Mouse (Mus musculus) intestine, embryonic 16.5 days (tissue): ENCODE measurements around the gene Nfasc. TPM values are rescaled to one million over a fixed set of nuclear protein-coding genes. Genes with fewer than 3 reads are reported as not detected.

Experiments used
- ATAC-seq: fragments of 200-750 bp; cut with Nextera tagmentation; 2 replicates; pipeline ENCODE4 v1.8.0; 2017; ENCODE audit warnings: moderate TSS enrichment, moderate library complexity
- H3K27ac ChIP-seq: fragments of 300-500 bp; sonication (generic); 2 replicates; pipeline ENCODE4 v1.5.1; 2014; ENCODE audit warnings: mild to moderate bottlenecking, low read length
- H3K27me3 ChIP-seq: fragments of 300-500 bp; sonication (generic); replicated peaks from 2 replicates; pipeline ENCODE4 v1.6.1; 2014; ENCODE audit warnings: low read length, control low read depth, mixed read lengths; ENCODE audit not compliant: control insufficient read depth, insufficient read depth
- H3K36me3 ChIP-seq: fragments of 300-500 bp; sonication (generic); 2 replicates; pipeline ENCODE4 v1.6.1; 2014; ENCODE audit warnings: low read length, control low read depth; ENCODE audit not compliant: control insufficient read depth, insufficient read depth
- H3K4me1 ChIP-seq: fragments of 300-500 bp; sonication (generic); 2 replicates; pipeline ENCODE4 v1.6.1; 2014; ENCODE audit warnings: low read length, control low read depth, mixed read lengths; ENCODE audit not compliant: control insufficient read depth, insufficient read depth
- H3K4me2 ChIP-seq: fragments of 300-500 bp; sonication (generic); 2 replicates; pipeline ENCODE4 v1.6.1; 2014; ENCODE audit warnings: low read depth, low read length, control low read depth
- H3K4me3 ChIP-seq: fragments of 300-500 bp; sonication (generic); 2 replicates; pipeline ENCODE4 v1.5.1; 2014; ENCODE audit warnings: mild to moderate bottlenecking, low read length
- H3K9ac ChIP-seq: fragments of 300-500 bp; sonication (generic); 2 replicates; pipeline ENCODE4 v1.6.1; 2014; ENCODE audit warnings: low read depth, low read length
- H3K9me3 ChIP-seq: fragments of 300-500 bp; sonication (generic); 2 replicates; pipeline ENCODE4 v1.6.1; 2016; ENCODE audit warnings: low read length, control low read depth; ENCODE audit not compliant: control insufficient read depth
- WGBS: fragments of 180-500 bp; shearing (Covaris S2); extraction: QIAGEN DNeasy Blood & Tissue Kit; methylation state at CpG from one replicate; pipeline ENCODE4 v1.1.7; 2014; 5-methylcytosine and 5-hydroxymethylcytosine counted together
- polyA plus RNA-seq: library from polyadenylated mRNA; unstranded; fragments of >200 nt; fragmentation: Nextera tagmentation; extraction: Ambion mirVana; gene quantifications from 2 replicates; pipeline ENCODE4 v1.2.1, GENCODE M21; 2015

Nfasc gene
- polyA plus RNA-seq, 1 experiment from 2014 or later: 2.0 TPM

GRCm38 (mm10) chr1:132707301-132707700 lies 34.3 kb downstream of the Nfasc start:
- no peak overlapping the region for H3K4me3 ChIP-seq
- no peaks in the 10 kb centered on the region for H3K27me3 ChIP-seq
- no peak overlapping the region for H3K27ac ChIP-seq
- H3K4me2 ChIP-seq: no peak overlapping the region
- no peaks in the 10 kb centered on the region for H3K36me3 ChIP-seq
- no peaks in the 10 kb centered on the region for H3K4me1 ChIP-seq
- 50% methylated on average over 8 of the region's 8 CpGs for WGBS
- no peaks in the 10 kb centered on the region for H3K9me3 ChIP-seq
- H3K9ac ChIP-seq: no peak overlapping the region
- ATAC-seq: no peak

- Histone ChIP-seq H3K4me3 (no peak overlapping the region), H3K9me3 (no peaks in the 10 kb centered on the region), H3K27me3 (no peaks in the 10 kb centered on the region), H3K4me1 (no peaks in the 10 kb centered on the region), H3K27ac (no peak overlapping the region), H3K9ac (no peak overlapping the region), H3K36me3 (no peaks in the 10 kb centered on the region), H3K4me2 (no peak overlapping the region)
- ATAC-seq: no peak
- 19% methylated on average over 5 of the region's 5 CpGs for WGBS
Measured at GRCm38 (mm10) chr1:132703467-132703866, 38.1 kb downstream of the Nfasc start.

DNA sequence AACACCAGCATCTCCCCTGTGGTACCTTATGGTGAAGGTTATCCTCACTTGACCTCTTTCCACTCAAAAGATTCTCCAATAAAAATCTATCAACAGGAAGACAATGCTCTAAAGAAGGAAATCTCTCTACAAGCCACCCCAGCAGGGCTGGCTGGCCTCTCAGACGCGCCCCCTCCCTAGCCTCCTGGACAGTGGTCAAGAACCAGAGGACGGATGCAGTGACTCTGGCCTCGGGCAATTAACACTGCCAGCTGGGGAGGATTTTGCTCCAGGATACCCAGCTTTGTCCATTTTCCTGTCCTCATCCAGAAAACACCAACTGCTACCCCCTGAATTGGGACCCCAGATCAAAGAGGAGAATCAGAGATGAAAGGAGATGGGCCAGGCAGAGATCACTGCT lies 44.7 kb downstream of the Nfasc start:
- Histone ChIP-seq H3K36me3 (no peaks in the 10 kb centered on the region), H3K4me2 (no peak overlapping the region), H3K4me3 (no peak overlapping the region), H3K27ac (no peak overlapping the region), H3K9ac (no peak overlapping the region), H3K4me1 (no peaks in the 10 kb centered on the region), H3K27me3 (no peaks in the 10 kb centered on the region), H3K9me3 (no peaks in the 10 kb centered on the region)
- ATAC-seq: no peak
- WGBS: 63% methylated on average over 4 of the region's 4 CpGs

DNA sequence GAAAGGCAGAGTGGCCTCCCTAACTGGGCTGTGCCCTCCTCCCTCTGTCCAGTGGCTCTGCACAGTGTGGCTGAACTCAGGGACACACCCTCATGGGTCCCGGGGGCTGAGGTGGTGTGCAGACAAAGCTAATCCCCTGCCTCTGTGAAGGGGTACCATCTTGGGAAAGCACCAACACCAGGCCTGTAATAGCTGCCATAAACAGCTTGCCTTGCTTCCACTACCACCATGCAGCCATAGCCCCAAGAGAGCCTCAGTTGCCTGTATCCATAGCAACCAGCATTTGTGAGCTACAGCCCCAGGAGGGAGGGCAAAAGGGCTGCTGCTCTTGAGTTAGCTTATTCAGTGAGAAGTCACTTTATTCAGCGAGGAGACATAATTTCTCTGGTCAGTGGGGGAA lies 45.4 kb downstream of the Nfasc start:
- no peak for ATAC-seq
- WGBS: 25% methylated on average over 2 of the region's 2 CpGs
- Histone ChIP-seq H3K9me3 (no peaks in the 10 kb centered on the region), H3K4me1 (no peaks in the 10 kb centered on the region), H3K9ac (no peak overlapping the region), H3K27me3 (no peaks in the 10 kb centered on the region), H3K4me3 (no peak overlapping the region), H3K4me2 (no peak overlapping the region), H3K36me3 (no peaks in the 10 kb centered on the region), H3K27ac (no peak overlapping the region)

DNA sequence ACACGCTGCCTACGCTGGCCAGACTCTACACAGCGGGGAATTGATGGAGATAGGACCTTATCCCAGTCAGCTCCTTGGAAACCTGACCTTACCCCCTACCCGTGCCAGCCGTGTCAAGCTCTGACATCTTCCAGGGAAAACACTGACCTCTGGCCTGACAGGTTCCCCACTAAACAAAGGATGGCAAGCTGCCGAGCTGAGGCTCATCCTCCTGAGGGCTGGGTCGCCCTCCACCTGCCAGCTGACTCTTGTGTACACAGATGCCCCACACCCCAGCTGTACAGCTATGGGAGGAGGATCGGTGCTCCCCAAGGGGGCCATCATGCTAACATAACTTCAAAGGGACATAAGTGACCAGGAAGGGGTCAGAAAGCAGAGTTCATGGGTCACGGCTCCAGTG lies 47.6 kb downstream of the Nfasc start:
- no peak overlapping the region for H3K4me3 ChIP-seq
- no peaks in the 10 kb centered on the region for H3K9me3 ChIP-seq
- no peaks in the 10 kb centered on the region for H3K27me3 ChIP-seq
- no peak for ATAC-seq
- no peaks in the 10 kb centered on the region for H3K4me1 ChIP-seq
- 34% methylated on average over 9 of the region's 9 CpGs for WGBS
- no peak overlapping the region for H3K27ac ChIP-seq
- no peak overlapping the region for H3K4me2 ChIP-seq
- no peak overlapping the region for H3K9ac ChIP-seq
- H3K36me3 ChIP-seq: no peaks in the 10 kb centered on the region

GRCm38 (mm10) chr1:132689181-132689580 lies 52.4 kb downstream of the Nfasc start:
- H3K4me1 ChIP-seq: no peaks in the 10 kb centered on the region
- H3K4me2 ChIP-seq: no peak overlapping the region
- H3K4me3 ChIP-seq: no peak overlapping the region
- WGBS: 58% methylated on average over 3 of the region's 3 CpGs
- no peak for ATAC-seq
- no peak overlapping the region for H3K27ac ChIP-seq
- H3K36me3 ChIP-seq: no peaks in the 10 kb centered on the region
- no peaks in the 10 kb centered on the region for H3K27me3 ChIP-seq
- H3K9ac ChIP-seq: no peak overlapping the region
- H3K9me3 ChIP-seq: no peaks in the 10 kb centered on the region

- Histone ChIP-seq H3K27me3 (no peaks in the 10 kb centered on the region), H3K9ac (no peak overlapping the region), H3K4me1 (no peaks in the 10 kb centered on the region), H3K9me3 (no peaks in the 10 kb centered on the region), H3K36me3 (no peaks in the 10 kb centered on the region), H3K4me3 (no peak overlapping the region), H3K27ac (no peak overlapping the region), H3K4me2 (no peak overlapping the region)
- 53% methylated on average over 12 of the region's 12 CpGs for WGBS
- no peak for ATAC-seq
Measured at GRCm38 (mm10) chr1:132678935-132679334, 62.7 kb downstream of the Nfasc start.

- Histone ChIP-seq H3K4me2 (no peak overlapping the region), H3K4me3 (no peak overlapping the region)
Measured at GRCm38 (mm10) chr1:132678076-132678475, 63.5 kb downstream of the Nfasc start.

GRCm38 (mm10) chr1:132672704-132673103 lies 68.9 kb downstream of the Nfasc start:
- Histone ChIP-seq H3K4me2 (no peak overlapping the region), H3K4me3 (no peak overlapping the region), H3K27ac (no peak overlapping the region), H3K4me1 (no peaks in the 10 kb centered on the region), H3K9ac (no peak overlapping the region), H3K27me3 (no peaks in the 10 kb centered on the region), H3K36me3 (no peaks in the 10 kb centered on the region), H3K9me3 (no peaks in the 10 kb centered on the region)
- ATAC-seq: no peak
- WGBS: 90% methylated on average over 3 of the region's 3 CpGs

More at GRCm38 (mm10) chr1:132678076-132678475, 63.5 kb downstream of the Nfasc start:
- Histone ChIP-seq H3K4me1 (no peaks in the 10 kb centered on the region), H3K27me3 (no peaks in the 10 kb centered on the region), H3K9ac (no peak overlapping the region), H3K36me3 (no peaks in the 10 kb centered on the region), H3K27ac (no peak overlapping the region), H3K9me3 (no peaks in the 10 kb centered on the region)
- 40% methylated on average over 5 of the region's 5 CpGs for WGBS
- ATAC-seq: no peak

- Histone ChIP-seq H3K4me2 (no peak overlapping the region), H3K4me3 (no peak overlapping the region), H3K9me3 (no peaks in the 10 kb centered on the region), H3K9ac (no peak overlapping the region), H3K4me1 (no peaks in the 10 kb centered on the region), H3K27ac (no peak overlapping the region), H3K27me3 (no peaks in the 10 kb centered on the region), H3K36me3 (no peaks in the 10 kb centered on the region)
- WGBS: 88% methylated on average over 6 of the region's 6 CpGs
- ATAC-seq: no peak
Measured at GRCm38 (mm10) chr1:132669200-132669599, 72.4 kb downstream of the Nfasc start.
